Mouse (Mus musculus): ENCODE measurements at regions not wholly inside any gene's neighbourhood (a gene's known extent, or its start where the extent isn't known, plus 50 kb on each side); places are given as distances from the start of the nearest gene placed in this dataset.

- no peak overlapping the region for H3K27ac ChIP-seq (ENCODE audit: control insufficient read depth, low read depth, low read length)
- H3K4me1 ChIP-seq (ENCODE audit: control insufficient read depth in 1 of 2, insufficient read depth in 2 of 2, low read length in 2 of 2), result peaks cover 2 to 3% of the 10 kb centered on the region in 2 experiments; a peak in 2 of 4 replicates
- no peaks in the 10 kb centered on the region for H3K27me3 ChIP-seq (ENCODE audit: control insufficient read depth in 1 of 2, insufficient read depth in 2 of 2, low read length in 2 of 2)
- DNase-seq (ENCODE audit: low read depth, low spot score), result peak; percentile 13
- H3K9ac ChIP-seq (ENCODE audit: control insufficient read depth, low read depth, low read length, poor library complexity, severe bottlenecking), result no peak overlapping the region
- peaks cover 0 to 3% of the 10 kb centered on the region in 2 experiments; a peak in 2 of 4 replicates for H3K36me3 ChIP-seq (ENCODE audit: control insufficient read depth in 1 of 2, insufficient read depth in 2 of 2, low read length in 2 of 2)
- no peaks in the 10 kb centered on the region for H3K9me3 ChIP-seq (replicated peaks; ENCODE audit: insufficient read depth, low read length)
- no peak overlapping the region for H3K4me3 ChIP-seq (ENCODE audit: control insufficient read depth in 1 of 2, insufficient read depth in 1 of 2, low read depth in 2 of 2, low read length in 2 of 2)
- no peaks in the 10 kb centered on the region for H3K79me2 ChIP-seq (ENCODE audit: control insufficient read depth, insufficient read depth, low read length, poor library complexity)
- TF ChIP-seq SMC3 (IDR thresholded peaks at IDR 0.05; ENCODE audit: low read depth, low read length), result no peak
- peak; percentile 49 for TF ChIP-seq TCF12 (IDR thresholded peaks at IDR 0.05; ENCODE audit: low read depth, low read length)
- no peak for TF ChIP-seq CHD1 (IDR thresholded peaks at IDR 0.05; ENCODE audit: low read depth, low read length)
- peak; percentile 70 for TF ChIP-seq RCOR1 (IDR thresholded peaks at IDR 0.05; ENCODE audit: low read depth, low read length)
- TF ChIP-seq BHLHE40 (IDR thresholded peaks at IDR 0.05; ENCODE audit: borderline replicate concordance, low read depth, low read length), result peak; percentile 63
- TF ChIP-seq ETS1 (IDR thresholded peaks at IDR 0.05; ENCODE audit: low read depth, low read length), result 0 out of 2 replicates have a peak, but pooled peaks have one; percentile 29
- TF ChIP-seq SIN3A (IDR thresholded peaks at IDR 0.05; ENCODE audit: low read length), result no peak
- TF ChIP-seq EP300 (IDR thresholded peaks at IDR 0.05; ENCODE audit: low read depth in 1 of 2, low read length in 2 of 2), result peak; percentile 53 to 56
- TF ChIP-seq MAZ (IDR thresholded peaks at IDR 0.05; ENCODE audit: low read depth, low read length), result no peak
Measured at GRCm38 (mm10) chr17:91333202-91333601, 240.3 kb upstream of the Nrxn1 start.

- peaks cover 0 to 12% of the 10 kb centered on the region in 2 experiments; a peak in 2 of 4 replicates for H3K36me3 ChIP-seq (ENCODE audit: control insufficient read depth in 1 of 2, insufficient read depth in 2 of 2, low read length in 2 of 2)
- no peaks in the 10 kb centered on the region for H3K9me3 ChIP-seq (replicated peaks; ENCODE audit: insufficient read depth, low read length)
- H3K4me1 ChIP-seq (ENCODE audit: control insufficient read depth in 1 of 2, insufficient read depth in 2 of 2, low read length in 2 of 2), result peaks cover 3 to 7% of the 10 kb centered on the region in 2 experiments; a peak in 3 of 4 replicates
- no peak overlapping the region for H3K9ac ChIP-seq (ENCODE audit: control insufficient read depth, low read depth, low read length, poor library complexity, severe bottlenecking)
- DNase-seq (ENCODE audit: low read depth, low spot score), result peak; percentile 92
- no peak overlapping the region for H3K4me3 ChIP-seq (ENCODE audit: control insufficient read depth in 1 of 2, insufficient read depth in 1 of 2, low read depth in 2 of 2, low read length in 2 of 2)
- H3K27me3 ChIP-seq (ENCODE audit: control insufficient read depth in 1 of 2, insufficient read depth in 2 of 2, low read length in 2 of 2), result no peaks in the 10 kb centered on the region
- TF ChIP-seq MAX (IDR thresholded peaks at IDR 0.05; ENCODE audit: low read length) (no peak), GATA1 (IDR thresholded peaks at IDR 0.05; ENCODE audit: low read depth, low read length) (peak; percentile 81), MEF2A (IDR thresholded peaks at IDR 0.05; ENCODE audit: extremely low read depth, insufficient replicate concordance, low read depth, low read length, poor library complexity, severe bottlenecking) (no peak), ZKSCAN1 (IDR thresholded peaks at IDR 0.05; ENCODE audit: low read depth, low read length) (no peak), SIN3A (IDR thresholded peaks at IDR 0.05; ENCODE audit: low read length) (peak; percentile 44; the same call in 1 of the 2 replicates), CHD1 (IDR thresholded peaks at IDR 0.05; ENCODE audit: low read depth, low read length) (no peak), RAD21 (IDR thresholded peaks at IDR 0.05; ENCODE audit: low read depth, low read length) (no peak), ETS1 (IDR thresholded peaks at IDR 0.05; ENCODE audit: low read depth, low read length) (peak; percentile 35; the same call in 1 of the 2 replicates), UBTF (IDR thresholded peaks at IDR 0.05; ENCODE audit: borderline replicate concordance, insufficient read depth, low read depth, low read length) (no peak), EP300 (IDR thresholded peaks at IDR 0.05; ENCODE audit: low read depth in 1 of 2, low read length in 2 of 2) (peak; percentile 87 to 89), MAFK (IDR thresholded peaks at IDR 0.05; ENCODE audit: borderline replicate concordance, low read depth, low read length) (no peak), TCF12 (IDR thresholded peaks at IDR 0.05; ENCODE audit: low read depth, low read length) (peak; percentile 56; the same call in 1 of the 2 replicates), HCFC1 (IDR thresholded peaks at IDR 0.05; ENCODE audit: low read depth, low read length) (no peak), MYB (IDR thresholded peaks at IDR 0.05; ENCODE audit: low read depth, low read length) (peak; percentile 77)
- H3K79me2 ChIP-seq (ENCODE audit: control insufficient read depth, insufficient read depth, low read length, poor library complexity), result no peaks in the 10 kb centered on the region
- peak overlapping the region; percentile 49; the same call in 1 of the 2 replicates for H3K27ac ChIP-seq (ENCODE audit: control insufficient read depth, low read depth, low read length)
Measured at GRCm38 (mm10) chr17:91324377-91324776, 231.5 kb upstream of the Nrxn1 start.
